Mouse (Mus musculus): ENCODE measurements around the gene Atp5j. TPM values are rescaled to one million over a fixed set of nuclear protein-coding genes. Genes with fewer than 3 reads are reported as not detected.
A peak's percentile ranks its signal among the peaks of the same experiment; 100 is the strongest.

Atp5j gene
- 685 TPM for polyA plus RNA-seq (2021)

- no peak for TF ChIP-seq CTCF (IDR thresholded peaks at IDR 0.05)
- no peaks in the 10 kb centered on the region for H3K27me3 ChIP-seq
- DNase-seq (ENCODE audit: low read depth, low spot score): no peak
- ChIA-PET POLR2A (no interaction called here), CTCF (interaction anchor here (0.9 to 2.4 kb wide), 2 partner anchors 17 to 100 kb away, joined by 4 to 8 read pairs; partner anchors contain the start of gene Mrpl39)
- in situ Hi-C loops (cut with MboI; ENCODE audit: low pct_unique_long_range_greater_than_20kb): loop anchor here (25.0 kb wide), 1 partner anchor 327 kb away; the partner anchor contains the start of gene App
- ATAC-seq: peak; percentile 56
Observed at GRCm38 (mm10) chr16:84835441-84835822, at the start of gene Atp5j. TSS of gene Atp5j (minus strand) at chr16:84835625.

DNA sequence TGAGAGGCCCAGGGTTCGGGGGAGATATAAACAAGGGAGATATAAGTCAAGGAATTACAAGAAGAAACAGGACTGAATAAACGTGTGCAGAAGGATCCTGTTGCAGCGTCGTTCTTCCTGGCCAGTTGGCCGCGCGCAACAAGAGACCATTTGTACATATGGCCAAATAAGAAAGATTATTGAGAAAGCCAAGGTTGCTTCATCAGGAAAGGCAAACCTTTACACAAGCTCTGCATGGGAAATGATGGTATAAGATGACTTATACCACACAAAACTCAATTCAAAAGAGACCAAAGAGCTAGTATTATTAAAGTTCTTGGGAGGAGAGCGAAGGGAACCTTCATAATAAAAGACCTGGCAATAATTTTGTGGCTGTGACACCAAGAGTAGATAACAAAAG is 49.1 kb upstream of the Atp5j start:
- H3K27me3 ChIP-seq: peaks cover 25% of the 10 kb centered on the region
- no peak for DNase-seq (ENCODE audit: low read depth, low spot score)
- POLR2A ChIA-PET: no interaction called here
- CTCF ChIA-PET: interaction anchor here (1.0 to 1.2 kb wide), 3 partner anchors 9 to 445 kb away, joined by 3 to 5 read pairs (median 3); no protein-coding TSS in a partner anchor
- no peak for TF ChIP-seq CTCF (IDR thresholded peaks at IDR 0.05)
- ATAC-seq: no peak
- in situ Hi-C loops (cut with MboI; ENCODE audit: low pct_unique_long_range_greater_than_20kb): no loop called here

DNA sequence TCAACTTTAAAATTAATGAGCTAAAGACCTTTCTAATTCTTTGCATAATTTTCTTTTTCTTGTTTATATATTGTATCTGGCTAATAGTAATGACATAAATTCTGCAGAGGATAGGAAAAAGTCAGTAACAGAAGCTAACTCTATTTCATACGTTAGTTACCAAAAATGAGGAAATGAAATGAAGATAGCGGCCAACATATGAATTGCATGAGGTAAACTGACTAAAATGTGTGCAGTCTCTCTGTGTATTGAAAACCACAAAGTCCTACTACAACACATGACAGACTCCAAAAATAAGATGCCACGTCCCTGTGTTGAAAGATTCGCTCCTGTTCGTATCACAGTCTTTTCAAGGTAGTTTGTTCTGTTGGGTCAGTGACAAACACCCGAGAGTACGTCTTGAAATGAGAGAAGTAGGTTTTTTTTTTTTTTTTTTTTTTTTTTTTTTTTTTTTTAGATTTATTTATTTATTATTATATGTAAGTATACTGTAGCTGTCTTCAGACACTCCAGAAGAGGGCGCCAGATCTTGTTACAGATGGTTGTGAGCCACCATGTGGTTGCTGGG is 46.4 kb upstream of the Atp5j start:
- in situ Hi-C loops (cut with MboI; ENCODE audit: low pct_unique_long_range_greater_than_20kb): no loop called here
- peak; percentile 7 for TF ChIP-seq CTCF (IDR thresholded peaks at IDR 0.05)
- CTCF ChIA-PET: no interaction called here
- DNase-seq (ENCODE audit: low read depth, low spot score): no peak
- no peak for ATAC-seq
- peaks cover 11% of the 10 kb centered on the region for H3K27me3 ChIP-seq
- POLR2A ChIA-PET: no interaction called here

- ATAC-seq (no peak), DNase-seq (ENCODE audit: low read depth, low spot score) (no peak)
- ChIA-PET POLR2A (no interaction called here), CTCF (no interaction called here)
- peaks cover 11% of the 10 kb centered on the region for H3K27me3 ChIP-seq
- TF ChIP-seq CTCF (IDR thresholded peaks at IDR 0.05): no peak
- in situ Hi-C loops (cut with MboI; ENCODE audit: low pct_unique_long_range_greater_than_20kb): no loop called here
Observed at GRCm38 (mm10) chr16:84881168-84881567, 45.7 kb upstream of the Atp5j start.

- ATAC-seq (peak; percentile 47), DNase-seq (ENCODE audit: low read depth, low spot score) (peak; percentile 17)
- CTCF ChIA-PET: no interaction called here
- TF ChIP-seq CTCF (IDR thresholded peaks at IDR 0.05): peak; percentile 88
- peaks cover 11% of the 10 kb centered on the region for H3K27me3 ChIP-seq
- POLR2A ChIA-PET: no interaction called here
- in situ Hi-C loops (cut with MboI; ENCODE audit: low pct_unique_long_range_greater_than_20kb): no loop called here
Observed at GRCm38 (mm10) chr16:84879146-84879545, 43.7 kb upstream of the Atp5j start.

GRCm38 (mm10) chr16:84876082-84876481 is 40.7 kb upstream of the Atp5j start:
- TF ChIP-seq CTCF (IDR thresholded peaks at IDR 0.05): no peak

GRCm38 (mm10) chr16:84875718-84876035 is 40.3 kb upstream of the Atp5j start:
- DNase-seq (ENCODE audit: low read depth, low spot score) (no peak), ATAC-seq (no peak)
- no peak for TF ChIP-seq CTCF (IDR thresholded peaks at IDR 0.05)
- CTCF ChIA-PET: no interaction called here
- H3K27me3 ChIP-seq: no peaks in the 10 kb centered on the region
- in situ Hi-C loops (cut with MboI; ENCODE audit: low pct_unique_long_range_greater_than_20kb): no loop called here
- POLR2A ChIA-PET: no interaction called here

More at GRCm38 (mm10) chr16:84876082-84876481, 40.7 kb upstream of the Atp5j start:
- ChIA-PET POLR2A (no interaction called here), CTCF (no interaction called here)
- in situ Hi-C loops (cut with MboI; ENCODE audit: low pct_unique_long_range_greater_than_20kb): no loop called here
- ATAC-seq (no peak), DNase-seq (ENCODE audit: low read depth, low spot score) (no peak)
- H3K27me3 ChIP-seq: peaks cover 3% of the 10 kb centered on the region

- DNase-seq (ENCODE audit: low read depth, low spot score) (no peak), ATAC-seq (no peak)
Observed at GRCm38 (mm10) chr16:84875012-84875717, 39.7 kb upstream of the Atp5j start.

GRCm38 (mm10) chr16:84873805-84874204 is 38.4 kb upstream of the Atp5j start:
- in situ Hi-C loops (cut with MboI; ENCODE audit: low pct_unique_long_range_greater_than_20kb): no loop called here
- ATAC-seq (no peak), DNase-seq (ENCODE audit: low read depth, low spot score) (no peak)
- ChIA-PET POLR2A (no interaction called here), CTCF (interaction anchor here (1.0 to 1.4 kb wide), 2 partner anchors 12 to 36 kb away, joined by 3 read pairs; no protein-coding TSS in a partner anchor)
- no peaks in the 10 kb centered on the region for H3K27me3 ChIP-seq
- TF ChIP-seq CTCF (IDR thresholded peaks at IDR 0.05): no peak

More at GRCm38 (mm10) chr16:84875012-84875717, 39.7 kb upstream of the Atp5j start:
- POLR2A ChIA-PET: no interaction called here
- CTCF ChIA-PET: interaction anchor here (1.0 kb wide), 1 partner anchor 38 kb away, joined by 3 read pairs; no protein-coding TSS in a partner anchor
- no peaks in the 10 kb centered on the region for H3K27me3 ChIP-seq
- in situ Hi-C loops (cut with MboI; ENCODE audit: low pct_unique_long_range_greater_than_20kb): no loop called here
- no peak for TF ChIP-seq CTCF (IDR thresholded peaks at IDR 0.05)

DNA sequence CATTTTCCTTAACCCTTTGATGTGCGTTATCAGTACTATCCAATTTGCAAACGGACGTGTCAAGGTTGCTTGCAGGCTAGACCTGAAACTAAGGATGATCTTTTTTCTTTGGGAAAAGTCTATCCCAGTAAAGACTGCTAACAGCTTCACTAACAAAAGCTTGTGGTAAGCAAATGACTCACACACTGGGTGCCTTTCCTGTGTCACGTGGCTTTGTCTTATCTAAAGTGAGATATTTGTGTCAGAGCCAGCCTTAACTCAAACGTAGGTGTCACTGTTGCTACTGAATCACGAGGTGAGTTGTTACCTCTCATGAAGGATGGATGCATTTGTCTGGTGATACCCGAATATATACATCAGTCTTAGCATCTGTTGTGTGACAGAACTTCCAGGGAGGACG is 29.2 kb upstream of the Atp5j start:
- in situ Hi-C loops (cut with MboI; ENCODE audit: low pct_unique_long_range_greater_than_20kb): no loop called here
- POLR2A ChIA-PET: no interaction called here

GRCm38 (mm10) chr16:84853492-84853891 is 18.1 kb upstream of the Atp5j start:
- no peak for TF ChIP-seq CTCF (IDR thresholded peaks at IDR 0.05)
- no peaks in the 10 kb centered on the region for H3K27me3 ChIP-seq
- DNase-seq (ENCODE audit: low read depth, low spot score) (no peak), ATAC-seq (no peak)
- CTCF ChIA-PET: interaction anchor here (1.5 kb wide), 1 partner anchor 9 kb away, joined by 7 read pairs; no protein-coding TSS in a partner anchor
- in situ Hi-C loops (cut with MboI; ENCODE audit: low pct_unique_long_range_greater_than_20kb): no loop called here
- POLR2A ChIA-PET: interaction anchor here (0.6 kb wide), 1 partner anchor 62 kb away, joined by 3 read pairs; no protein-coding TSS in a partner anchor

More for the DNA sequence above, 29.2 kb upstream of the Atp5j start:
- ATAC-seq (no peak), DNase-seq (ENCODE audit: low read depth, low spot score) (no peak)
- TF ChIP-seq CTCF (IDR thresholded peaks at IDR 0.05): no peak
- H3K27me3 ChIP-seq: no peaks in the 10 kb centered on the region
- CTCF ChIA-PET: no interaction called here

Measured in Patski (cell line).